Mouse (Mus musculus): ENCODE measurements around the gene Trim46.

DNA sequence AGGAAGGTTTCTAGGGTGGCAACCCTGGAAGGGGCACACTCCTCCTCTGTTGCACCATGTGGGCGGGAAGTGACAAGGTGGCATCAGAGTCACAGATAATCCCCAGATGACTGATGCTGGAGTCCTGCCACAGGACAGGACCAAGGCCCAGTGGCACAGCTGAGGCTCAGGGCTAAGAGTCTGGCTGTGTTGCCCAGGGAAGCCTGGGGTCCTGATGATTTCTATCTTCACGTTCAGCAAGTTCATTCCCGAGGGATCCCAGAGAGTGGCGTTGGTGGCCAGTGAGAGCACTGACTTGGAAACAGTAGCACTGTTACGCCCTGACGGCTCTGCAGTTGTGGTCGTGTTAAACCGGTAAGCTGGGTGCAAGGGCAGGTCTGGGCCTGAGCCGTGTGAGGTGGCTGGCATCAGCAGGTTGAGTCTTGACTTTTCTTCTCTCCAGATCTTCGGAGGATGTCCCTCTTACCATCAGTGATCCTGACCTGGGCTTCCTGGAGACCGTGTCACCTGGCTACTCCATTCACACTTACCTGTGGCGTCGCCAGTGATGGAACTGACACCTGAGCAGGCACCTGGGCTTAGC lies 37.9 kb downstream of the Trim46 start:
- no peak for TF ChIP-seq CEBPB (IDR thresholded peaks at IDR 0.05; ENCODE audit: insufficient read depth, poor library complexity, severe bottlenecking)
- TF ChIP-seq MAX (IDR thresholded peaks at IDR 0.05; ENCODE audit: low read depth): no peak
- no peak for TF ChIP-seq POLR2A (IDR thresholded peaks at IDR 0.05; ENCODE audit: insufficient read length, low read depth)
- no peak for TF ChIP-seq REST (IDR thresholded peaks at IDR 0.05; ENCODE audit: insufficient read depth, insufficient read length)
- TF ChIP-seq USF1 (IDR thresholded peaks at IDR 0.05; ENCODE audit: low read depth): no peak
- no peak for TF ChIP-seq MYOD1 (IDR thresholded peaks at IDR 0.05; ENCODE audit: control insufficient read depth in 1 of 3, insufficient read length in 2 of 3, low read depth in 2 of 3)
- TF ChIP-seq POLR2AphosphoS2 (IDR thresholded peaks at IDR 0.05; ENCODE audit: insufficient read length, low read depth): no peak
- no peak for TF ChIP-seq MYOG (IDR thresholded peaks at IDR 0.05; ENCODE audit: control insufficient read depth in 1 of 3, insufficient read depth in 1 of 3, insufficient read length in 2 of 3, low read depth in 2 of 3)
- no peak for TF ChIP-seq TCF12 (IDR thresholded peaks at IDR 0.05; ENCODE audit: insufficient read depth, poor library complexity, severe bottlenecking)

All from myocyte (in vitro differentiated cells).